Mouse (Mus musculus): Measurements from ENCODE around the gene Fam213a. TPM values are rescaled to one million over a fixed set of nuclear protein-coding genes. Genes with fewer than 3 reads are reported as not detected.
A peak's percentile ranks its signal among the peaks of the same experiment; 100 is the strongest.
"Not testable (repeated sequence)": the region's sequence is repeated elsewhere in the genome, so short reads cannot be mapped to it uniquely, and the experiment has no call there.

The Fam213a gene
- 1 to 10 TPM; 8.4 to 9.7 TPM for total RNA-seq (2021)
- long read RNA-seq, experiment 1, transcript Fam213a-201 (6 exons, 1,537 nt) = major isoform, 8 of 13 reads
- long read RNA-seq, experiment 1, partial matches to known transcripts = 0 of 13 reads
- long read RNA-seq, experiment 1, other reads (novel, unspliced or antisense) = 3 of 13 reads
- long read RNA-seq, experiment 2, transcript Fam213a-201 (6 exons, 1,537 nt) = major isoform, 8 of 13 reads
- long read RNA-seq, experiment 2, partial matches to known transcripts = 0 of 13 reads
- long read RNA-seq, experiment 2, other reads (novel, unspliced or antisense) = 2 of 13 reads

DNA sequence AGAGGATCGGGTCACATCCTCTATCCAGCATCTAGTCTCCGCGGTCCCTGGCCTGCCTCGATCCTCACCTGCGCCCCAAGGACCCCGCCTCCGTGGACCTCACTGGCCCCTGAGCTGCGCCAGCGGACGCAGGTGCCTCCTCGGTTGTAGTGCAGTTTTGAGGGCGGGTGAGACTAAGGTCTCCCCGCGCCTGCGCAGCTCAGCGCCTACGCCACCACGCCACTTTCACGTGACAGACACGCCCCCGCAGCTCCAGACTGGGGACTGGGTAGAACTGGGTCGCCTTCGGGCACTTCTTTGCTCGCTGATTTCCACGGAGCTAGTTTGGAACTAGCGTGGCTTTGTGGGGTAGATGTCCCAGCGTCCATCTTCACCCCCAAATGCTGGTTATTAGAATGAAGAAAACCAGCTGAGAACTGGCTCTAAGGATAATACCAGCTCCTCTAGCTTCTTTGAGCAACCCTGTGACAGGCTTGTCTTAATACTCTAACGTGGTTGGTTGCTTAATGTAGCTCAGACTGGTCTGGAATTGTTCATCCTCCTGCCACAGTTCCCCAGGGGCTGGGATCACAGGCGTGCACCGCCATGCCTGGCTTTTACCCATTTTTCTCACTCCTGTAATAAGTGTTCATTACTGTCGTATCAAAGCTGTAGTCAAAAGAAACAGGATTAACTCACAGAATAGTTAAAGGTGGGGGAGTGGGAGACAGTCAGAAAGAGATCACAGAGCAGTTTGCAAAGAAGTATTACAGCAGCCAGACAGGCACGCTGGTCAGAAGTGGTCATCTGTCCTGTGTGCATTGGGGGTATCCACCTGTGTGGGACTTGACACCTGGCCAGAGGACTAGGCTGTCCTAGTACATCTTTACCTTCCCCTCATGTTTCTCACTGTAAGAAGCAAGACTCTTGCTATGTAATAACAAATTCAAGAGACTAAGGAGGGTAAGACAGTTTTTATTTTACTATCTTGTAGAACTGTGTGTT lies at the start of gene Fam213a:
TSS of gene Fam213a (minus strand) at position 159 of the 984 bp plus-strand sequence.
- DNase-seq = peak; percentile 84
- intact Hi-C loops (cut with DNase I; ENCODE audit: low total_unique reads) = no loop called here

GRCm38 (mm10) chr14:41053190-41053589 lies 39.6 kb upstream of the Fam213a start:
- DNase-seq; intact Hi-C loops (cut with DNase I; ENCODE audit: low total_unique reads): not testable (repeated sequence)

GRCm38 (mm10) chr14:41052481-41052880 lies 38.9 kb upstream of the Fam213a start:
- intact Hi-C loops (cut with DNase I; ENCODE audit: low total_unique reads) = no loop called here
- no peak for DNase-seq

DNA sequence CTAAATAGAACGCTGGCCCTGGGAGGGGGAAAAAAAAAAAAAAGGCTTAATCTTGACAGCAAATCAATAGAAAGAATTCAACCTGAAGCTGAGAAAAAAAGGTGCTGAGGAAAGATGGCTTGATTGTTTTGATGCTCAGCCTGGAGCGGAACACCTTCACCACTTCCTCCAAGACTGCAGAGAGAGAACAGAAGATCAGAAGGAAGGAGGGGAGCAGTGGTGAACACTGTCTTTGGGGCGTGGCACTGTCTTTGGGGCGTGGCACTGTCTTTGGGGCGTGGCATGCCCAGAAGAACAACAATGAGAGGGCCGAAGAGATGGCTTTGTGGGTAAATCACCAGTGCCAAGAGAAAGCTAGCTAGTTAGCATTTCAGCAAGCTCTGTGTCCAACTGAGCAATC lies 36.9 kb upstream of the Fam213a start:
- DNase-seq = no peak
- intact Hi-C loops (cut with DNase I; ENCODE audit: low total_unique reads) = no loop called here

- no peak for DNase-seq
Observed at GRCm38 (mm10) chr14:41047402-41047801, 33.8 kb upstream of the Fam213a start.

DNA sequence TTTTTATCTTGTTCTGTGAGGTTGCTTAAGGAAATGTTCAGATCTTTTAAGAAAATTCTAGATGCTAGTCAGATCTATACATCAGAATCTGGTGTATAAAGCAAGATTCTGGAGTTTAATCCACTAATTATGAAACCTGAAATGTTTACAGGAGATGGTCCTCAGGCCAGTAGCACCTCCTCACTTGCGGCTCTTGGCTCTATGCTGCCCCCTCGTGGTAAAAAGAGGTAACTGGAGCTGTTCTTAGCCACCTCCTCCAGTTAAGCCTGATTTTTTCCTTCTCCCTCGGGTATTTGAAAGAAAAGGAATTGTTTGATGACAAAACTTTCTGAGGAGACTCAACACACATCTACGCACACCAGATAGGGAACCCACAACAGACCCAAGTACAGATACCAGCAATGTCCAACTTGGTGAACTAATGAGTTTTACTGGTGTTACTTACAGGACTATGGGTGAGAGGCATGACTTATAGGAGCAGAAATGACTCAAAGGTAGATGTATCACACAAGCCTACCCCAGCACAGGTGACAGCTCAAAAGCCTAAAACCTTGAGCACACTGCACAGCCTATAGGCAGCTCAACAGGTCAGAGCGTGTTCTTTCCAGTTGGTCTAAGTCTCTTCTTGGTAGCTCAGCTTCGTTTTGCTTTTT lies 21.7 kb upstream of the Fam213a start:
- DNase-seq = peak; percentile 40
- intact Hi-C loops (cut with DNase I; ENCODE audit: low total_unique reads) = loop anchor here (5.0 kb wide), 1 partner anchor 118 kb away; no protein-coding TSS in a partner anchor

More at GRCm38 (mm10) chr14:41047402-41047801, 33.8 kb upstream of the Fam213a start:
- intact Hi-C loops (cut with DNase I; ENCODE audit: low total_unique reads) = no loop called here

DNA sequence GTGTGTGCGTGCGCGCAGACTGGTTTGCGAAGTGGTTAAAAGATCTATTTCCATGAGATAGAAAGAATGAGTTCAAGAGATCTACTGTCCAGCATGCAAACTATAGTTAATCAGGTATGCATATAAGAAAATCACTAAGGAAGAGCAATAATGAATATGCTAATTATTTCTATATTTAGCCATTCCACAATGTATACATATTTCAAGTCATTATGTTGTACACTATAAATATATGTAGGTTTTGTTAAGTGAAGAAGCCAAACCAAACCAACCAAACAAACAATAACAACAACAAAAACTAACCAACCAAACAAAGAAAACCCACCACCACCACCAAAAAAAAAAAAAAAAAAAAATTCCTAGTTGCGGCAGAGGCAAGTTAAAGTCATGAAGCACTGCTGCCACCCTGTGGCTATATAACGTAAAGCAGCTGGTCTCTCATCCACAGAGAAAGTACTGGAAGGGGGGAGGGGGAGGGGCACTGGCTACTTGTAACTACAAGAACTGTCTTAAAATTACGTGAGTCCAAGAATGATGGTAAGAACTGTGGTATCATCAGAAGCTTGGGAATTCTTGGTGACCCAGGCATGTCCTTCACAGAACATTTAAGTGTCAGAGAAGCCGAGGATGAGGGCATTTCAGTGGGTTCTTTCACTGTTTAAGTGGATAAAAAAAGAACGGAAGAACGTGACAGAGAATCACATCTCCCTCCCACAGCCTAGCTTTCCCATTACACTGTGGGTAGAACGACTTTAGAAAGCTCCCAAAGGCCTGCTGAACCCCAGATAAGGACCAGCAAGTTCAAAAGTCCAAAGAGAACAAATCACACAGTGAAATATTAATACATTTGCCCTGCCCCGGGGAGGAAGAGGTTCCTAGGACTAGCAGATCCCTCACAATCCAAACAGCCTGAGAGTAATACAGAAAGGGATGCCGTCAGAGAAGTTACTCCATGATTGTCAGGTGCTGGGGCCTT lies 19.8 kb upstream of the Fam213a start:
- intact Hi-C loops (cut with DNase I; ENCODE audit: low total_unique reads) = loop anchor here (2.0 kb wide), 1 partner anchor 55 kb away; no protein-coding TSS in a partner anchor
- peak; percentile 76 for DNase-seq

DNA sequence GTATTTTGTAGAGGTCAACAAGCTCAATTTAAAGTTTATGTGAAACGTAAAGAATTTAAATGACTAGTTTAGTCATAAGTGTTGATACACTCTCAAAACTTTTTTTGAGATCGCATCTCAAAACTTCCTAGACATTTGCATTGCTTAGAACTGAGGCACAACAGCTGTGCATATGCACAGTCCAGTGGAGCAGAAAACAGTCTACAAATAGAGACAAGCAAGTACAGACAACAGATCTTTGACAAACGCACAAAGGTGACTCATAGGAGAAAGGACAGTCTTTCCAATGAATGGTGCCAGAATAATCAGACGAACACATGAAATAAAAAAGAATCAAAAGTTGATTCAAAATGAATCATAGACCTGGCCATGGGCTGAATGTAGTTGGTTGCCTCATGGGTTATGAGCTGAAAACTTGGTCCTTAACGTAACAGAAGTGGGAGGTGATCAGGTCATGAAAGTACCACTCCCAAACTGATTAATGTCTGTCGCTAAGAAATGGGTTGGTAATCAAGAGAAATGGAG lies 17.5 kb upstream of the Fam213a start:
- intact Hi-C loops (cut with DNase I; ENCODE audit: low total_unique reads) = no loop called here

GRCm38 (mm10) chr14:41029303-41029702 lies 15.7 kb upstream of the Fam213a start:
- intact Hi-C loops (cut with DNase I; ENCODE audit: low total_unique reads) = no loop called here
- no peak for DNase-seq

More for the DNA sequence above, 17.5 kb upstream of the Fam213a start:
- DNase-seq = no peak

DNA sequence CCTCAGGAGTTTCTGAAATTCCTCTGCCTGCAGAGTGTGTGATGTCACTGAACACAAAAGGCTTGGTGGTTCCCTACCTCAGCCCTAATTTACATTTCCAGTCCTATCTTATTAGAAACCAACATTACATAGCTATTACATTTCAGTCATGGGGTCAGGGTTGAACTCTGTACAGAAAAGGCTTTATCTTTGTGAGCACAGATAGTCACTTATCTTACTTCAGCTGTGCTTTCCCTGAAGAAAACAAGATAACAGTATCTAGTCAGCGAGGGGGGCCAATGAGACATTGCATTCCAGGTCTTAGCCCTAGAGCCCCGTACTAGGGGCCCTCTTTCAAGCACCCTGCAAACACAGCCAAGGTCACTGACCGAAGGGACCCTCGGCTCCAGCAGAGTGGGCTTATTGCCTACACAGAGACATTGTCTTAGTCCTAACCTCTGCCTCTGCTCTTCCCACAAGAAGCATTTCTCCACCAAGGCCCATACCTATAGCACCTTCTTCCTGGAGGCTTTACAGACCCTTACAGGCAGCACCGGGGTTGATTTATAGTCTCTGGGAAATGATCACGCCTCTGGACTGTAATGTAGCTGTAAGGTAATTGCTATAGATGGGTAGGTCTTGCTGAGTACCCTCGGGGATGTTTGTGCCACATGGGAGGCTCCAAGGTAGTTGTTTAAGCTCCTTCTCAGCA lies 12.2 kb upstream of the Fam213a start:
- intact Hi-C loops (cut with DNase I; ENCODE audit: low total_unique reads) = no loop called here
- no peak for DNase-seq

GRCm38 (mm10) chr14:41025087-41025486 lies 11.5 kb upstream of the Fam213a start:
- intact Hi-C loops (cut with DNase I; ENCODE audit: low total_unique reads) = no loop called here
- DNase-seq = no peak

GRCm38 (mm10) chr14:41021246-41021645 lies 7.7 kb upstream of the Fam213a start:
- no peak for DNase-seq
- intact Hi-C loops (cut with DNase I; ENCODE audit: low total_unique reads) = no loop called here

- DNase-seq = no peak
- intact Hi-C loops (cut with DNase I; ENCODE audit: low total_unique reads) = no loop called here
Observed at GRCm38 (mm10) chr14:41017460-41017859, 3.9 kb upstream of the Fam213a start.

- intact Hi-C loops (cut with DNase I; ENCODE audit: low total_unique reads) = no loop called here
- DNase-seq = no peak
Observed at GRCm38 (mm10) chr14:41014701-41015240, 1.2 kb upstream of the Fam213a start.

GRCm38 (mm10) chr14:41013143-41013542 lies 445 bp downstream of the Fam213a start:
- intact Hi-C loops (cut with DNase I; ENCODE audit: low total_unique reads) = no loop called here
- no peak for DNase-seq

DNA sequence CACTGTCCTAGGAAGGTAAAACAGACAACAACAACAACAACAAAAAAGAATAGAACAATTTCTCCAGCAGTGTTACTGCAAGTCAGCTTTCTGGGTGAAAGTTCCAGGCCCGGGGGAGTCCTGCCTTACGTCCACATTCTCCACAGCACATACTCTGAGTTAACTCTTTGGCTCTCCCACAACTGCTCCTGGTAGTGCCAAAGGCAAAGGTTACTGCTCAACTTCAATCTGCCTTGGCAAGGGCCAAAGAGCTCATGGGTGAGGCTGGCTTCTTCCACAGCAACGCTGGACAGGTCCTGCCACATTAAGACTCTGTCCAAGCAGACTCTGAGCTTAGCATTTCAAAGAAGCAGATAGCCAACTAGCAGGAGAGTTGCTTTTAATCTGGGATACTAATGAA lies 1.7 kb downstream of the Fam213a start:
- intact Hi-C loops (cut with DNase I; ENCODE audit: low total_unique reads) = no loop called here
- no peak for DNase-seq

DNA sequence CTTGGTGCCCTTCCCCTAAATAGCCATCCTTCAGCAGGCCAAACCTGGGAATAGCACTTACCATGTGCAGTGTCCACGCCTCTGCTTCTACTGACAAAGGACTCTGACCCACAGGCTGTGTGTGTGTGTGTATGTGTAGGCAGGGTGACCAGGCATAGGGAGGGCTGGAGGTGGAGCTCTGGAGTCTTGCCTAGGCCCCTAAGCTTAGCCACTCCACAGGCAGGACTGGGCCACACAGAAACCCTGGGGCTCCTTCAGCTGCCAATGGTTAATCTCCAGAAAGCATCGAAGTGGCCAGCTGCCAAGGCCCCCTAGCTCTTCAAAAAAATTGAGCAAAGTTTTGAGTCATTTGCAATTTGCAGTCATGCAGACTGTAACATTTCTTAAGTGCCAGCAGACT lies 5.5 kb downstream of the Fam213a start:
- intact Hi-C loops (cut with DNase I; ENCODE audit: low total_unique reads) = no loop called here
- DNase-seq = no peak

DNA sequence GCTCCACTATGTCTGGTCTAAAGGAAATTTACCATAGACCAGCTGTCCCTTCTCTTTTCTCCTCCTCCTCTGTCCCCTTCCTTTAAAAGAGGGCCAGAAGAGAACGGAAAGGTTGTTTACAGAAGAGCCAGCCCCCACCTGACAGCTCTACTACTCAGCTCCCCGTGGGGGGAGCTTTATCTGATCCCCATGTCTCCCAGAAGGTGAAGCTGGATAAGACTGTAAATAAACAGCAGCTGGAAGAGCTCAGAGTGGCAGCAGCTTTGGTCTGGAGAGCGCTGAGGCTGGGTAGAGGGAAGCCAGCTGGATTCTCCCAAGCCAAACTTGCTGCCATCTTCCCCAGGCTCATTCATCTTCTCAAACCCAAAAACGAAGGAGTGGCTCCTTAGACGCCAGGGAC lies 5.9 kb downstream of the Fam213a start:
- intact Hi-C loops (cut with DNase I; ENCODE audit: low total_unique reads) = no loop called here
- DNase-seq = no peak

Data from gastrocnemius, postnatal 14 days (tissue).